9 mouse cellular contexts compared by ENCODE assay signal in genomic region chr8:12162921-12163705, GRCm38 (mm10).
DNase-seq lines count a peak whose midpoint lies in the region; ATAC-seq and TF ChIP-seq lines count a peak whose summit lies in the region.
"Had no signal": no experiment of that assay in that cellular context is flagged by ENCODE, and none has a peak within 500 bp of the region (broad histone marks: within the 10 kb centered on the region; RNA-seq: fewer than 3 reads in every experiment).

No protein-coding gene starts in this region.

- H3K4me1 ChIP-seq in heart, postnatal 0 days (ENCODE audit: control insufficient read depth, insufficient read depth), result no peaks in the 10 kb centered on the region
- 0 out of 2 replicates have a peak, but pooled peaks cover 8% of the 10 kb centered on the region for H3K4me1 ChIP-seq in embryonic facial prominence, embryonic 14.5 days (ENCODE audit: control insufficient read depth, insufficient read depth, low read length)
- H3K4me1 ChIP-seq in intestine, embryonic 16.5 days (ENCODE audit: control insufficient read depth, insufficient read depth, low read length), result no peaks in the 10 kb centered on the region; the same call in 1 of the 2 replicates
- peaks cover 33% of the 10 kb centered on the region for H3K4me1 ChIP-seq in midbrain, embryonic 13.5 days (replicated peaks)

- H3K9me3 ChIP-seq in heart, postnatal 0 days (replicated peaks; ENCODE audit: control insufficient read depth, low read length), result no peaks in the 10 kb centered on the region
- H3K9me3 ChIP-seq in embryonic facial prominence, embryonic 14.5 days (ENCODE audit: control insufficient read depth, low read length), result no peaks in the 10 kb centered on the region
- H3K9me3 ChIP-seq in intestine, embryonic 16.5 days (ENCODE audit: control insufficient read depth, low read length), result no peaks in the 10 kb centered on the region
- H3K9me3 ChIP-seq in midbrain, embryonic 13.5 days, result no peaks in the 10 kb centered on the region

- no peak for ATAC-seq in heart, postnatal 0 days (ENCODE audit: insufficient read depth, low read depth)
- ATAC-seq in embryonic facial prominence, embryonic 14.5 days (ENCODE audit: low read depth), result peak; percentile 47; the same call in 1 of the 2 replicates
- ATAC-seq in intestine, embryonic 16.5 days, result no peak
- ATAC-seq in midbrain, embryonic 13.5 days, result no peak
- no peak for ATAC-seq in inflammation-experienced regulatory T-cells, adult 6 months
- ATAC-seq: Patski had no signal

- no peak overlapping the region for H3K9ac ChIP-seq in heart, postnatal 0 days (replicated peaks; ENCODE audit: low read depth, low read length)
- H3K9ac ChIP-seq in embryonic facial prominence, embryonic 14.5 days (ENCODE audit: low read depth, low read length), result 0 out of 2 replicates have a peak overlapping the region, but pooled peaks have one; percentile 22
- H3K9ac ChIP-seq in intestine, embryonic 16.5 days (ENCODE audit: low read depth, low read length), result no peak overlapping the region
- H3K9ac ChIP-seq in midbrain, embryonic 13.5 days (replicated peaks), result no peak overlapping the region

- no peak for TF ChIP-seq EP300 in heart, postnatal 0 days (IDR thresholded peaks at IDR 0.05; ENCODE audit: low read depth)

- 17% methylated on average over 22 of the region's 22 CpGs for whole genome bisulfite sequencing in heart, postnatal 0 days
- 12% methylated on average over 22 of the region's 22 CpGs for WGBS in embryonic facial prominence, embryonic 14.5 days
- WGBS in intestine, embryonic 16.5 days, result 12% methylated on average over 22 of the region's 22 CpGs
- WGBS in midbrain, embryonic 13.5 days, result 13% methylated on average over 22 of the region's 22 CpGs

- no peak overlapping the region for H3K27ac ChIP-seq in heart, postnatal 0 days (ENCODE audit: low read depth)
- H3K27ac ChIP-seq in embryonic facial prominence, embryonic 14.5 days (replicated peaks; ENCODE audit: low read depth, low read length), result no peak overlapping the region
- H3K27ac ChIP-seq in intestine, embryonic 16.5 days (ENCODE audit: low read length), result no peak overlapping the region
- peak overlapping the region; percentile 12; the same call in 1 of the 2 replicates for H3K27ac ChIP-seq in midbrain, embryonic 13.5 days

- H3K27me3 ChIP-seq in heart, postnatal 0 days (ENCODE audit: control insufficient read depth, insufficient read depth, low read length), result peaks cover 12% of the 10 kb centered on the region
- H3K27me3 ChIP-seq in embryonic facial prominence, embryonic 14.5 days (replicated peaks; ENCODE audit: control insufficient read depth, insufficient read depth, low read length), result peaks cover 9% of the 10 kb centered on the region; the same call in 1 of the 2 replicates
- H3K27me3 ChIP-seq in intestine, embryonic 16.5 days (replicated peaks; ENCODE audit: control insufficient read depth, insufficient read depth, low read length), result no peaks in the 10 kb centered on the region
- peaks cover 60% of the 10 kb centered on the region for H3K27me3 ChIP-seq in midbrain, embryonic 13.5 days

- H3K4me2 ChIP-seq in heart, postnatal 0 days (ENCODE audit: low read depth, low read length), result peak overlapping the region; percentile 28
- peak overlapping the region; percentile 44 for H3K4me2 ChIP-seq in embryonic facial prominence, embryonic 14.5 days (ENCODE audit: low read depth, low read length)
- peak overlapping the region; percentile 54 for H3K4me2 ChIP-seq in intestine, embryonic 16.5 days (ENCODE audit: low read depth, low read length)
- H3K4me2 ChIP-seq in midbrain, embryonic 13.5 days (replicated peaks), result peak overlapping the region; percentile 35

- TF ChIP-seq CTCF in heart, postnatal 0 days (IDR thresholded peaks at IDR 0.05; ENCODE audit: low read depth), result no peak

- peak overlapping the region; percentile 4 for H3K4me3 ChIP-seq in heart, postnatal 0 days (ENCODE audit: low read depth, low read length)
- H3K4me3 ChIP-seq in embryonic facial prominence, embryonic 14.5 days (ENCODE audit: low read depth, low read length), result peak overlapping the region; percentile 20
- H3K4me3 ChIP-seq in intestine, embryonic 16.5 days (ENCODE audit: low read length), result peak overlapping the region; percentile 9
- H3K4me3 ChIP-seq in midbrain, embryonic 13.5 days (replicated peaks), result peak overlapping the region; percentile 2; the same call in 1 of the 2 replicates

- DNase-seq in heart, postnatal 0 days (ENCODE audit: low spot score), result no peak
- no peak for DNase-seq in heart, adult 8-10 months (ENCODE audit: low spot score)
- DNase-seq in embryonic facial prominence, embryonic 14.5 days (ENCODE audit: low spot score), result peak; percentile 54
- no peak for DNase-seq in spleen, postnatal 14 days (ENCODE audit: low spot score in 2 of 2)
- no peak for DNase-seq in urinary bladder, postnatal 25 days (ENCODE audit: low spot score)

- H3K36me3 ChIP-seq in heart, postnatal 0 days (replicated peaks; ENCODE audit: control insufficient read depth, insufficient read depth, low read length), result no peaks in the 10 kb centered on the region
- H3K36me3 ChIP-seq in embryonic facial prominence, embryonic 14.5 days (ENCODE audit: control insufficient read depth, insufficient read depth, low read length), result no peaks in the 10 kb centered on the region
- H3K36me3 ChIP-seq in intestine, embryonic 16.5 days (ENCODE audit: control insufficient read depth, insufficient read depth, low read length), result no peaks in the 10 kb centered on the region
- H3K36me3 ChIP-seq in midbrain, embryonic 13.5 days, result no peaks in the 10 kb centered on the region
